Mouse (Mus musculus): Measurements from ENCODE around the gene Cpz. TPM values are rescaled to one million over a fixed set of nuclear protein-coding genes. Genes with fewer than 3 reads are reported as not detected.
A peak's percentile ranks its signal among the peaks of the same experiment; 100 is the strongest.

Gene Cpz
- 4.0 and 4.4 TPM in 2 replicates for polyA plus RNA-seq (2015; fragmentation: Nextera tagmentation; extraction: Ambion mirVana)

- peak; percentile 40; the same call in 1 of the 2 replicates for ATAC-seq
- H3K9me3 ChIP-seq (ENCODE audit: control insufficient read depth), result no peaks in the 10 kb centered on the region
- H3K27me3 ChIP-seq (replicated peaks; ENCODE audit: control insufficient read depth, insufficient read depth, low read length), result peaks cover 21% of the 10 kb centered on the region
- H3K4me1 ChIP-seq (replicated peaks; ENCODE audit: control insufficient read depth, insufficient read depth, low read length), result no peaks in the 10 kb centered on the region
- peak; percentile 50 for TF ChIP-seq CTCF (IDR thresholded peaks at IDR 0.05; ENCODE audit: low read depth)
- H3K9ac ChIP-seq (ENCODE audit: low read depth, low read length), result no peak within 1 kb of the TSS
- H3K4me3 ChIP-seq (ENCODE audit: low read depth, low read length), result 0 out of 2 replicates have a peak within 1 kb of the TSS, but pooled peaks have one; percentile 7
- no peaks in the 10 kb centered on the region for H3K36me3 ChIP-seq (ENCODE audit: control insufficient read depth, insufficient read depth)
- H3K4me2 ChIP-seq (replicated peaks; ENCODE audit: low read depth), result peak within 1 kb of the TSS; percentile 40; the same call in 1 of the 2 replicates
- 2% methylated on average over 29 of the region's 29 CpGs for WGBS
- no peak within 1 kb of the TSS for H3K27ac ChIP-seq (ENCODE audit: low read depth, low read length)
These were observed at the start of gene Cpz for GRCm38 (mm10) chr5:35525469-35526123. Gene Cpz (minus strand): TSS chr5:35525698.

- 2% methylated on average over 56 of the region's 56 CpGs for WGBS
- H3K4me3 ChIP-seq (ENCODE audit: low read depth, low read length), result peak within 1 kb of the TSS; percentile 93
These were observed 49.4 kb upstream of the Cpz start, which contains the start of gene Trmt44 for GRCm38 (mm10) chr5:35574653-35575599. Gene Trmt44 (minus strand): TSS chr5:35575070.

GRCm38 (mm10) chr5:35571546-35571945 lies 46.0 kb upstream of the Cpz start:
- Histone ChIP-seq H3K9ac (ENCODE audit: low read depth, low read length) (no peak overlapping the region), H3K27ac (ENCODE audit: low read depth, low read length) (0 out of 2 replicates have a peak overlapping the region, but pooled peaks have one; percentile 5), H3K4me1 (replicated peaks; ENCODE audit: control insufficient read depth, insufficient read depth, low read length) (peaks cover 8% of the 10 kb centered on the region; the same call in 1 of the 2 replicates), H3K27me3 (replicated peaks; ENCODE audit: control insufficient read depth, insufficient read depth, low read length) (no peaks in the 10 kb centered on the region), H3K4me2 (replicated peaks; ENCODE audit: low read depth) (peak overlapping the region; percentile 24; the same call in 1 of the 2 replicates), H3K4me3 (ENCODE audit: low read depth, low read length) (no peak overlapping the region), H3K36me3 (ENCODE audit: control insufficient read depth, insufficient read depth) (peaks cover 47% of the 10 kb centered on the region), H3K9me3 (ENCODE audit: control insufficient read depth) (no peaks in the 10 kb centered on the region)
- WGBS, result 54% methylated on average over 6 of the region's 6 CpGs
- peak; percentile 62 for ATAC-seq
- no peak for TF ChIP-seq CTCF (IDR thresholded peaks at IDR 0.05; ENCODE audit: low read depth)

More at GRCm38 (mm10) chr5:35574653-35575599, 49.4 kb upstream of the Cpz start, which contains the start of gene Trmt44:
- Histone ChIP-seq H3K36me3 (ENCODE audit: control insufficient read depth, insufficient read depth) (peaks cover 17% of the 10 kb centered on the region), H3K4me1 (replicated peaks; ENCODE audit: control insufficient read depth, insufficient read depth, low read length) (peaks cover 8% of the 10 kb centered on the region; the same call in 1 of the 2 replicates), H3K27me3 (replicated peaks; ENCODE audit: control insufficient read depth, insufficient read depth, low read length) (0 out of 2 replicates have a peak, but pooled peaks cover 4% of the 10 kb centered on the region), H3K9me3 (ENCODE audit: control insufficient read depth) (no peaks in the 10 kb centered on the region), H3K27ac (ENCODE audit: low read depth, low read length) (peak within 1 kb of the TSS; percentile 76), H3K4me2 (replicated peaks; ENCODE audit: low read depth) (peak within 1 kb of the TSS; percentile 94), H3K9ac (ENCODE audit: low read depth, low read length) (peak within 1 kb of the TSS; percentile 90)
- peak; percentile 91 for ATAC-seq
- TF ChIP-seq CTCF (IDR thresholded peaks at IDR 0.05; ENCODE audit: low read depth), result no peak

- H3K4me3 ChIP-seq (ENCODE audit: low read depth, low read length), result no peak overlapping the region
- no peak overlapping the region for H3K4me2 ChIP-seq (replicated peaks; ENCODE audit: low read depth)
- H3K4me1 ChIP-seq (replicated peaks; ENCODE audit: control insufficient read depth, insufficient read depth, low read length), result no peaks in the 10 kb centered on the region
- H3K27ac ChIP-seq (ENCODE audit: low read depth, low read length), result no peak overlapping the region
- no peaks in the 10 kb centered on the region for H3K9me3 ChIP-seq (ENCODE audit: control insufficient read depth)
- no peak for TF ChIP-seq CTCF (IDR thresholded peaks at IDR 0.05; ENCODE audit: low read depth)
- H3K36me3 ChIP-seq (ENCODE audit: control insufficient read depth, insufficient read depth), result peaks cover 83% of the 10 kb centered on the region
- no peak for ATAC-seq
- H3K27me3 ChIP-seq (replicated peaks; ENCODE audit: control insufficient read depth, insufficient read depth, low read length), result no peaks in the 10 kb centered on the region
- WGBS, result 93% methylated on average over 4 of the region's 4 CpGs
- H3K9ac ChIP-seq (ENCODE audit: low read depth, low read length), result no peak overlapping the region
These were observed 41.1 kb upstream of the Cpz start for GRCm38 (mm10) chr5:35566632-35567031.

GRCm38 (mm10) chr5:35565217-35565616 lies 39.7 kb upstream of the Cpz start:
- ATAC-seq, result peak; percentile 87
- peaks cover 90% of the 10 kb centered on the region for H3K36me3 ChIP-seq (ENCODE audit: control insufficient read depth, insufficient read depth)
- H3K4me3 ChIP-seq (ENCODE audit: low read depth, low read length), result no peak overlapping the region
- TF ChIP-seq CTCF (IDR thresholded peaks at IDR 0.05; ENCODE audit: low read depth), result no peak
- WGBS, result 40% methylated on average over 9 of the region's 9 CpGs
- H3K9me3 ChIP-seq (ENCODE audit: control insufficient read depth), result no peaks in the 10 kb centered on the region
- no peaks in the 10 kb centered on the region for H3K4me1 ChIP-seq (replicated peaks; ENCODE audit: control insufficient read depth, insufficient read depth, low read length)
- no peaks in the 10 kb centered on the region for H3K27me3 ChIP-seq (replicated peaks; ENCODE audit: control insufficient read depth, insufficient read depth, low read length)
- peak overlapping the region; percentile 27; the same call in 1 of the 2 replicates for H3K4me2 ChIP-seq (replicated peaks; ENCODE audit: low read depth)
- H3K27ac ChIP-seq (ENCODE audit: low read depth, low read length), result peak overlapping the region; percentile 58
- no peak overlapping the region for H3K9ac ChIP-seq (ENCODE audit: low read depth, low read length)

- H3K9me3 ChIP-seq (ENCODE audit: control insufficient read depth), result no peaks in the 10 kb centered on the region
- no peak overlapping the region for H3K27ac ChIP-seq (ENCODE audit: low read depth, low read length)
- ATAC-seq, result no peak
- H3K4me1 ChIP-seq (replicated peaks; ENCODE audit: control insufficient read depth, insufficient read depth, low read length), result no peaks in the 10 kb centered on the region
- no peak overlapping the region for H3K4me2 ChIP-seq (replicated peaks; ENCODE audit: low read depth)
- 0% methylated on average over 1 of the region's 1 CpGs for WGBS
- H3K36me3 ChIP-seq (ENCODE audit: control insufficient read depth, insufficient read depth), result peaks cover 83% of the 10 kb centered on the region
- TF ChIP-seq CTCF (IDR thresholded peaks at IDR 0.05; ENCODE audit: low read depth), result peak; percentile 98
- no peak overlapping the region for H3K4me3 ChIP-seq (ENCODE audit: low read depth, low read length)
- no peaks in the 10 kb centered on the region for H3K27me3 ChIP-seq (replicated peaks; ENCODE audit: control insufficient read depth, insufficient read depth, low read length)
- no peak overlapping the region for H3K9ac ChIP-seq (ENCODE audit: low read depth, low read length)
These were observed 38.0 kb upstream of the Cpz start for GRCm38 (mm10) chr5:35563449-35563848.
